25 mouse cellular contexts compared by ENCODE assay signal in genomic region chr2:172813319-172813718, GRCm38 (mm10).
DNase-seq lines count a peak whose midpoint lies in the region; ATAC-seq and TF ChIP-seq lines count a peak whose summit lies in the region.
"Had no signal": no experiment of that assay in that cellular context is flagged by ENCODE, and none has a peak within 500 bp of the region (broad histone marks: within the 10 kb centered on the region; RNA-seq: fewer than 3 reads in every experiment).

No protein-coding gene starts in this region.

- 71% methylated on average over 11 of the region's 11 CpGs for WGBS in embryonic facial prominence, embryonic 13.5 days
- 85% methylated on average over 11 of the region's 11 CpGs for WGBS in embryonic facial prominence, embryonic 10.5 days
- WGBS in lung, postnatal 0 days = 62% methylated on average over 11 of the region's 11 CpGs
- WGBS in embryonic facial prominence, embryonic 15.5 days = 55% methylated on average over 11 of the region's 11 CpGs
- 71% methylated on average over 11 of the region's 11 CpGs for WGBS in midbrain, embryonic 16.5 days

- peak overlapping the region; percentile 18; the same call in 1 of the 2 replicates for H3K27ac ChIP-seq in embryonic facial prominence, embryonic 13.5 days
- H3K27ac ChIP-seq in embryonic facial prominence, embryonic 10.5 days (replicated peaks) = no peak overlapping the region
- H3K27ac ChIP-seq in lung, postnatal 0 days (ENCODE audit: low read length) = no peak overlapping the region
- H3K27ac ChIP-seq in embryonic facial prominence, embryonic 15.5 days (replicated peaks) = peak overlapping the region; percentile 76
- H3K27ac ChIP-seq in midbrain, embryonic 16.5 days (ENCODE audit: low read length) = no peak overlapping the region
- H3K27ac ChIP-seq: heart, embryonic 10.5 days; heart, embryonic 15.5 days; kidney, postnatal 0 days; liver, embryonic 15.5 days; lung, embryonic 15.5 days; macrophage; stomach, embryonic 15.5 days had no signal

- no peak overlapping the region for H3K9ac ChIP-seq in embryonic facial prominence, embryonic 13.5 days
- no peak overlapping the region for H3K9ac ChIP-seq in lung, postnatal 0 days (replicated peaks; ENCODE audit: low read depth)
- no peak overlapping the region for H3K9ac ChIP-seq in embryonic facial prominence, embryonic 15.5 days
- H3K9ac ChIP-seq in midbrain, embryonic 16.5 days (ENCODE audit: low read depth, low read length) = no peak overlapping the region
- H3K9ac ChIP-seq: heart, embryonic 15.5 days; liver, embryonic 15.5 days; lung, embryonic 15.5 days; stomach, embryonic 15.5 days had no signal

- no peak overlapping the region for H3K4me2 ChIP-seq in embryonic facial prominence, embryonic 13.5 days
- no peak overlapping the region for H3K4me2 ChIP-seq in lung, postnatal 0 days (replicated peaks; ENCODE audit: low read depth, low read length)
- H3K4me2 ChIP-seq in embryonic facial prominence, embryonic 15.5 days (replicated peaks) = no peak overlapping the region
- H3K4me2 ChIP-seq in midbrain, embryonic 16.5 days (ENCODE audit: low read length) = no peak overlapping the region
- H3K4me2 ChIP-seq: heart, embryonic 15.5 days; liver, embryonic 15.5 days; lung, embryonic 15.5 days; stomach, embryonic 15.5 days had no signal

- DNase-seq in embryonic facial prominence, embryonic 10.5 days (ENCODE audit: low spot score) = no peak
- peak; percentile 42 for DNase-seq in lung, postnatal 0 days (ENCODE audit: low spot score)
- no peak for DNase-seq in lung, postnatal 14 days
- DNase-seq in ovary, postnatal 36 days (ENCODE audit: low spot score) = peak; percentile 42
- no peak for DNase-seq in cerebellum, postnatal 4 days (ENCODE audit: low spot score in 2 of 2)
- DNase-seq: cerebellum, adult 8-10 months; gastrocnemius, postnatal 10 days; heart, adult 11 months; kidney, postnatal 4 days; midbrain, embryonic 14.5 days; retina, postnatal 1 day; right cerebral cortex, postnatal 14 days had no signal

- H3K36me3 ChIP-seq in embryonic facial prominence, embryonic 13.5 days = no peaks in the 10 kb centered on the region
- no peaks in the 10 kb centered on the region for H3K36me3 ChIP-seq in embryonic facial prominence, embryonic 10.5 days (replicated peaks)
- H3K36me3 ChIP-seq in lung, postnatal 0 days (ENCODE audit: insufficient read depth, low read length) = no peaks in the 10 kb centered on the region
- no peaks in the 10 kb centered on the region for H3K36me3 ChIP-seq in embryonic facial prominence, embryonic 15.5 days
- H3K36me3 ChIP-seq in midbrain, embryonic 16.5 days (ENCODE audit: control insufficient read depth, insufficient read depth, low read length) = no peaks in the 10 kb centered on the region
- H3K36me3 ChIP-seq: forebrain, embryonic 10.5 days; heart, embryonic 10.5 days; heart, embryonic 15.5 days; liver, embryonic 15.5 days; lung, embryonic 15.5 days; stomach, embryonic 15.5 days had no signal

- no peaks in the 10 kb centered on the region for H3K27me3 ChIP-seq in embryonic facial prominence, embryonic 13.5 days
- peaks cover 3% of the 10 kb centered on the region; the same call in 1 of the 2 replicates for H3K27me3 ChIP-seq in embryonic facial prominence, embryonic 10.5 days (replicated peaks; ENCODE audit: low read depth, poor library complexity, severe bottlenecking)
- H3K27me3 ChIP-seq in lung, postnatal 0 days (replicated peaks; ENCODE audit: insufficient read depth, low read length) = no peaks in the 10 kb centered on the region
- no peaks in the 10 kb centered on the region for H3K27me3 ChIP-seq in embryonic facial prominence, embryonic 15.5 days
- H3K27me3 ChIP-seq in midbrain, embryonic 16.5 days (ENCODE audit: control insufficient read depth, insufficient read depth, low read depth, low read length) = no peaks in the 10 kb centered on the region
- H3K27me3 ChIP-seq: liver, embryonic 15.5 days; lung, embryonic 15.5 days; stomach, embryonic 15.5 days had no signal

- H3K4me1 ChIP-seq in embryonic facial prominence, embryonic 13.5 days = peaks cover 40% of the 10 kb centered on the region
- H3K4me1 ChIP-seq in embryonic facial prominence, embryonic 10.5 days = peaks cover 21% of the 10 kb centered on the region
- no peaks in the 10 kb centered on the region for H3K4me1 ChIP-seq in lung, postnatal 0 days (ENCODE audit: insufficient read depth, low read depth, low read length)
- peaks cover 50% of the 10 kb centered on the region for H3K4me1 ChIP-seq in embryonic facial prominence, embryonic 15.5 days
- no peaks in the 10 kb centered on the region for H3K4me1 ChIP-seq in midbrain, embryonic 16.5 days (ENCODE audit: control insufficient read depth, insufficient read depth, low read length)
- H3K4me1 ChIP-seq: heart, embryonic 15.5 days; liver, embryonic 15.5 days; stomach, embryonic 15.5 days had no signal

- no peak for TF ChIP-seq EP300 in lung, postnatal 0 days (IDR thresholded peaks at IDR 0.05)

- H3K4me3 ChIP-seq in embryonic facial prominence, embryonic 13.5 days = no peak overlapping the region
- H3K4me3 ChIP-seq in embryonic facial prominence, embryonic 10.5 days = no peak overlapping the region
- H3K4me3 ChIP-seq in lung, postnatal 0 days (ENCODE audit: low read depth, low read length) = no peak overlapping the region
- H3K4me3 ChIP-seq in embryonic facial prominence, embryonic 15.5 days (replicated peaks) = no peak overlapping the region
- no peak overlapping the region for H3K4me3 ChIP-seq in midbrain, embryonic 16.5 days (ENCODE audit: low read depth, low read length)
- H3K4me3 ChIP-seq: forebrain, embryonic 10.5 days; heart, embryonic 10.5 days; heart, embryonic 15.5 days; liver, embryonic 15.5 days; lung, embryonic 15.5 days; stomach, embryonic 15.5 days had no signal

- ATAC-seq in embryonic facial prominence, embryonic 13.5 days (ENCODE audit: insufficient number of reproducible peaks, insufficient read depth, low FRiP score, low TSS enrichment, low read depth) = no peak
- no peak for ATAC-seq in lung, postnatal 0 days
- no peak for ATAC-seq in embryonic facial prominence, embryonic 15.5 days (ENCODE audit: insufficient number of reproducible peaks, low FRiP score, low TSS enrichment, low read depth)
- ATAC-seq in midbrain, embryonic 16.5 days = no peak
- ATAC-seq: forebrain, embryonic 16.5 days; intestine, embryonic 16.5 days had no signal

- no peak for TF ChIP-seq CTCF in lung, postnatal 0 days (IDR thresholded peaks at IDR 0.05)

- H3K9me3 ChIP-seq in embryonic facial prominence, embryonic 13.5 days = peaks cover 4% of the 10 kb centered on the region; the same call in 1 of the 2 replicates
- peaks cover 7% of the 10 kb centered on the region; the same call in 1 of the 2 replicates for H3K9me3 ChIP-seq in embryonic facial prominence, embryonic 10.5 days
- H3K9me3 ChIP-seq in lung, postnatal 0 days (ENCODE audit: low read length) = no peaks in the 10 kb centered on the region
- no peaks in the 10 kb centered on the region for H3K9me3 ChIP-seq in embryonic facial prominence, embryonic 15.5 days (replicated peaks)
- no peaks in the 10 kb centered on the region for H3K9me3 ChIP-seq in midbrain, embryonic 16.5 days (replicated peaks; ENCODE audit: control insufficient read depth, low read length, poor library complexity, severe bottlenecking)
- H3K9me3 ChIP-seq: heart, embryonic 15.5 days; liver, embryonic 15.5 days; lung, embryonic 15.5 days; stomach, embryonic 15.5 days had no signal

Comparison
In these comparisons a context has a peak if more than half of its experiments do, and no peak if none do; other contexts are left out.
1. H3K27ac ChIP-seq: peak in embryonic facial prominence, embryonic 13.5 days (single experiment) and embryonic facial prominence, embryonic 15.5 days (single experiment); none in embryonic facial prominence, embryonic 10.5 days (single experiment), lung, postnatal 0 days (single experiment) and midbrain, embryonic 16.5 days (single experiment).
2. DNase-seq: peak in lung, postnatal 0 days (single experiment) and ovary, postnatal 36 days (single experiment); none in embryonic facial prominence, embryonic 10.5 days (single experiment), lung, postnatal 14 days (single experiment) and cerebellum, postnatal 4 days (0 of 2).